Mouse (Mus musculus) heart, postnatal 10 days (tissue): ENCODE measurements at regions not wholly inside any gene's neighbourhood (a gene's known extent, or its start where the extent isn't known, plus 50 kb on each side); places are given as distances from the start of the nearest gene placed in this dataset.

Experiments
- DNase-seq, 2 experiments: peaks; one replicate each; pipeline ENCODE4 v3.0.0; 2021
- intact Hi-C: fragments of 180-260 bp; cut with DNase I; formaldehyde crosslinking; loops from one replicate; pipeline ENCODE4 v1.15.1; 2025

DNA sequence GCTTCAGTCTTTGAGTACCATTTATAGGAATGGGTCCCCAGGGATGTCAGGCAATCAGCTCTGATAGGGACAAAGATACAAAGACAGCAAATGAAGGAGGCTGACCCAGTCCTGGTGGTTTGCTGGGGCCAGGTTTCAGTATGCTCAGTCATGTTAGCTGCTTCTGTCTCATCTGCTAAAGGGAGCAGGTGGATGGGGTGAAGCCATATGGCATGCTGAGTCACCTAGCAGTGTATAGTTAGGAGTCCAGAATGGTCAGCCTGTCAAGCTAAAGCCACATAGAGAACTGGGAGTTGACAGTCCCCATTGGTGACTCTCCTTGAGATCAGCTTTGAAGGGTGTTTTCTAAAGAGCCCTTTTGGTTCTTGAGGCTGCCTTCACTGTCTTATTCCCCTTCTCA is 139.4 kb downstream of the Gm15262 start:
- intact Hi-C loops, result no loop called here
- DNase-seq, result no peak

DNA sequence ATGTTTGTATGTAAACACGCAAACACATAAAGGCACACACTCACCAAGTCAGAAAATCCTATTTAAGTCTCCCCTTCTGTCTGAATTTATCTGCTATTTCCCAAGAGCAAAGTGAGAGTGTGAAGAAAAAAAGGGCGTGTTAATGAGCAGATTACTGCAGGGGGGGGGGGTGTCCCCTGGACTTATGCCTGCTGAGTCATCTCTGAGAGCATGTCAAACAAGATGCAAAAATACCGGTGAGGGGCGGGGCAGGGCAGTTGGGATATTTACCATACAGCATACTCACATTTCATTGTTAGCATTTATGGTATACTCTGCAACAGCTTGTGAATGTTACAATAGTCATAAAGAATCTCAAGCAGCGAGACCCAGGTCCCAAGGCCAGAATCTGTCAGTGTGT is 140.8 kb downstream of the Gm15262 start:
- intact Hi-C loops, result no loop called here
- DNase-seq, result no peak

DNA sequence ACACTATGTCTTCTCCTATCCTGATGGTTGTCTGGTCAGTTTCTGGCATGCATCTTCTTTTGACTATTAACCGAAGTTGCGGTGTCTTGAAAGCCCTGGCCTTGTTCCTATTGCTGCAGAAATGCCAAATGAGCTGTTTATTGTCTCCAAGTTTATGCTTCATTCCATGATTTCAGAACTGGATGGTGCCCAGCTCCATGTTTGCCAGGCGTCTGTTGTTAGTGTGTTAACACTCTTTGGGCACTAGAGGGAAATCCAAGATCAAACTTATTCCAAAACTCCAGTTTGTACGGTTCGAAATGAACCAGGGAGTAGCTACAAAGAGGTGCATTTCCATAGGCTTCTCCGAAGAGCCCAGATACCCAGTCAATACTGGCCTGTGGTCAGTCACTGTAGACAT is 148.1 kb downstream of the Gm15262 start:
- DNase-seq, result peak in 1 of 2 experiments; percentile 1
- intact Hi-C loops, result no loop called here
